Mouse (Mus musculus): Measurements from ENCODE around the gene Sdhaf3.

Gene Sdhaf3

DNA sequence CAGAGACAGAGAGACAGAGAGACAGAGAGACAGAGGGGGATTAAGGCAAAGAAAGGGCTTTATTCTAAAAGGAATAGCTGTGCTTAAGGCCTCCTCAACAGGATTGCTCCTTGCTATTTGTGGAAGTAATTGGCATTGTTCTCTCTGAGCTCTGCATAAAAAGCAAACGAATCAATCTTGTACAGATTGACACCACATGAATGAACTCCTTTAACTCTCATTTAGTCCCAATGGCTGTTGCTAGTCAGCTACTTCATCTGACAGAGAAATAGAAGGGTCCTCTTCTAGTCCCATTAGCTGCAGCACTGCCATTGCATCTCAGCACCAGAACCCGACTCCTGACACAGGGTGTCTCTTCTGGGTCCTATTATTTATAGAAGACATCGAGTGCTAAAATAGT is 113.0 kb downstream of the Sdhaf3 start:
- no peak for DNase-seq (ENCODE audit: low spot score)

DNA sequence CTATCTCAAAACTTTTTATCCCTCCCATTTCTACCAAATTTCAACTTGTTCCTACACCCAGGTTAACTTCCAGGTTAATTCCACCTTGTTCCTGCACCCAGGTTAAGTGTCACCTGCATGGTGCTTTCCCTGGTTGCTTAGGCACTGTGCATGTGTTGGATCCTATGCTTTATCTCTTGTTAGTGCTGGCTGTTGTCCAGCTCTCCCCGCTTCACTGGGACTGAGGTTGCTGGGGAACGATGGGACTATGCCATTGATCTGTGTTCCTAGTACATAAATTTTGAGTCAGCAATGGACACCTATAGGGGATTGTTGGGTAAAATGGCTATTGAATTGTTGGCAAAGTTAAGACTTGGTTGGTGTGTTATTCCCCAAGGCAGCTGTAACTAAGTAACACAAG is 113.7 kb downstream of the Sdhaf3 start:
- no peak for DNase-seq (ENCODE audit: low spot score)

DNA sequence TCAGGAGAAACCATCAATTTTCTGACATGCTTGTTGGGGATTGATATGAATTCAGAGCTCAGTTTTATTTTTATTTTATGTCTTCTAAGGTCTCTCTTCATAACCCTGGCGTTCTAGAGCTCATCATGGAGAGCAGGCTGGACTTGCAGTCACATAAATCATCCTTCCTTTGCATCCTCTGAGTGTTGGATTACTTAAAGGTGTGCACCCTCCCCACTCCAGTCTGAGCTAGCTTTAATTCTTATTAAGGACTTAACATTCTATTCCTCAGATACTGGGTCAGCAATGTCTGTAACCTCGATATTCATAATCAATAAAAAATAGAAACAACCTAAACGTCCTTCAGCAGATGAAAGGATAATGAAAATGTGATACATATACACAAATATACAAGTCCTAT is 126.2 kb downstream of the Sdhaf3 start:
- no peak for DNase-seq (ENCODE audit: low spot score)

GRCm38 (mm10) chr6:7082467-7083259 is 126.9 kb downstream of the Sdhaf3 start:
- no peak for DNase-seq (ENCODE audit: low spot score)

- no peak for DNase-seq (ENCODE audit: low spot score)
Observed at GRCm38 (mm10) chr6:7083661-7084060, 127.9 kb downstream of the Sdhaf3 start.

GRCm38 (mm10) chr6:7084370-7084769 is 128.6 kb downstream of the Sdhaf3 start:
- no peak for DNase-seq (ENCODE audit: low spot score)

- DNase-seq (ENCODE audit: low spot score): no peak
Observed at GRCm38 (mm10) chr6:7085506-7085905, 129.7 kb downstream of the Sdhaf3 start.

- DNase-seq (ENCODE audit: low spot score): no peak
Observed at GRCm38 (mm10) chr6:7092094-7092493, 136.3 kb downstream of the Sdhaf3 start.
